Mouse (Mus musculus) cerebellum, adult (tissue): Measurements from ENCODE around the gene Tmem167.

Experiments used
- ATAC-seq: cut with Nextera tagmentation; 2 replicates; pipeline ENCODE4 v1.9.2; 2017; ENCODE audit warnings: mild to moderate bottlenecking, moderate library complexity, mixed read lengths; ENCODE audit not compliant: insufficient number of reproducible peaks, low FRiP score, low TSS enrichment

Tmem167 gene

GRCm38 (mm10) chr13:90175662-90176061, 86.7 kb downstream of the Tmem167 start:
- no peak for ATAC-seq

GRCm38 (mm10) chr13:90182262-90182661, 93.3 kb downstream of the Tmem167 start:
- ATAC-seq = no peak

GRCm38 (mm10) chr13:90183536-90183935, 94.6 kb downstream of the Tmem167 start:
- no peak for ATAC-seq

GRCm38 (mm10) chr13:90186694-90187093, 97.8 kb downstream of the Tmem167 start:
- ATAC-seq = no peak

- ATAC-seq = no peak
Observed at GRCm38 (mm10) chr13:90188021-90188420, 99.1 kb downstream of the Tmem167 start.

GRCm38 (mm10) chr13:90191794-90192193, 102.9 kb downstream of the Tmem167 start:
- no peak for ATAC-seq
